Mouse (Mus musculus): ENCODE measurements around the gene Vmn2r71. TPM values are rescaled to one million over a fixed set of nuclear protein-coding genes. Genes with fewer than 3 reads are reported as not detected.

Vmn2r71 gene
- polyA plus RNA-seq (2015; fragmentation: Nextera tagmentation; extraction: Ambion mirVana): not detected in 2 replicates

DNA sequence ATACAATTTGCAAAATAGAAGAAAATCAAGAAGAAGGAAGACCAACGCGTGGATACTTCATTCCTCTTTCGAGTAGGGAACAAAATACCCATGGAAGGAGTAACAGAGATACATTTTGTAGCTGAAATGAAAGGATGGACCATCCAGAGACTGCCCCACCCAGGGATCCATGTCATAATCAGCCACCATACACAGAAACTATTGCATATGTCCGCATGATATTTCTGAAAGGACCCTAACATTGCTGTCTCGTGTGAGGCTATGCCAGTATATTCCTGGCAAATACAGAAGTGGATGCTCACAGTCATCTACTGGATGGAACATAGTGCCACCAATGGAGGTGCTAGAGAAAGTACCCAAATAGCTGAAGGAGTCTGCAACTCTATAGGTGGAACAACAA lies at the start of gene Vmn2r71:
TSS of gene Vmn2r71 (plus strand) at position 301 of the 400 bp plus-strand sequence.
- Histone ChIP-seq H3K4me1 (replicated peaks; ENCODE audit: control insufficient read depth, insufficient read depth, low read length) (no peaks in the 10 kb centered on the region), H3K27me3 (replicated peaks; ENCODE audit: control insufficient read depth, insufficient read depth, low read length) (no peaks in the 10 kb centered on the region), H3K9ac (replicated peaks; ENCODE audit: low read depth, low read length) (no peak within 1 kb of the TSS), H3K4me3 (replicated peaks; ENCODE audit: low read length) (no peak within 1 kb of the TSS), H3K27ac (ENCODE audit: low read length) (no peak within 1 kb of the TSS), H3K36me3 (ENCODE audit: control insufficient read depth, insufficient read depth) (no peaks in the 10 kb centered on the region), H3K4me2 (ENCODE audit: low read length) (no peak within 1 kb of the TSS), H3K9me3 (ENCODE audit: control insufficient read depth, low read length) (0 out of 2 replicates have a peak, but pooled peaks cover 2% of the 10 kb centered on the region)
- ATAC-seq: no peak
- WGBS: 86% methylated on average over 5 of the region's 5 CpGs

DNA sequence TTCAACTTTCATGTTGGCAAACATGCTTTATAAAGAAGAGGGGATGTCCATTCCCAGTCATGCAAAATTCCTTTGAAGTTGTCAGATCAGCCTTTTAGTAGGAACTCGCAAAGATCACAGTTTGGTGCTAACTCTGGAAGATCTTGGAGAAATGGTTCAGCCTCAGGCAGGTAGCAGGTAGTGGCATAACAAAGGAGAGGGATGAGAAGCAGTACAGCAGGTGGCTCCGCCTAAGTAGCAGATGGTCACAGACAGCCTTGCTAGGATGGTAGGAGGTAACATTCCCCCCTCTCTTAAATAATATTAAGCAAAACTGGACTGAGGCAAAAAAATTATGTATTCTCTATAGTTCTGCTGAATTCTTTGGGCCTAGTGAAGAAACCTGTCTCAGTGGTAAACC lies 20.8 kb upstream of the Vmn2r71 start:
- Histone ChIP-seq H3K36me3 (ENCODE audit: control insufficient read depth, insufficient read depth) (no peaks in the 10 kb centered on the region), H3K4me3 (replicated peaks; ENCODE audit: low read length) (no peak overlapping the region), H3K27ac (ENCODE audit: low read length) (no peak overlapping the region), H3K4me2 (ENCODE audit: low read length) (no peak overlapping the region), H3K9ac (replicated peaks; ENCODE audit: low read depth, low read length) (no peak overlapping the region), H3K9me3 (ENCODE audit: control insufficient read depth, low read length) (peaks cover 11% of the 10 kb centered on the region; the same call in 1 of the 2 replicates), H3K4me1 (replicated peaks; ENCODE audit: control insufficient read depth, insufficient read depth, low read length) (no peaks in the 10 kb centered on the region), H3K27me3 (replicated peaks; ENCODE audit: control insufficient read depth, insufficient read depth, low read length) (no peaks in the 10 kb centered on the region)
- 90% methylated on average over 2 of the region's 2 CpGs for WGBS
- ATAC-seq: no peak

DNA sequence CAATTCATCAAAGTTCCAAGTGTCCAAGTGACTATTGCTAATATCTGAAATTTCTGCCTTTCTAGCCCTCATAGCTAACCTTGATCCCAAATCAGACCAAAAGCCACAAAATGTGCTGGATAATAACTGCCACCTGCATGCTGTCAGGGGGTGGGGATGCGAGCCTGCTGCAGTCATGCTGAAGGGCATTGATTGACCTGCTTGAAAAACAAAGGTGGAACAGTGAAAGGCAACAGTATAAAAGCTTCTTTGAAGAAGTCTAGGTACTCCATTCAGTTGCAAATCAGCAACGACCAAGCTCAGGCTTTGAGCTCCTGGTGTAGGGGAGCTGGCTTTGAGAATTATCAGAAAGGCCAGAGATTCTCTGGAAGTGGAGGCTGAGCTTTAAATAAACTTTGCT lies 19.8 kb upstream of the Vmn2r71 start:
- no peaks in the 10 kb centered on the region for H3K27me3 ChIP-seq (replicated peaks; ENCODE audit: control insufficient read depth, insufficient read depth, low read length)
- no peak overlapping the region for H3K4me2 ChIP-seq (ENCODE audit: low read length)
- no peak for ATAC-seq
- WGBS: 59% methylated on average over 2 of the region's 2 CpGs
- H3K4me1 ChIP-seq (replicated peaks; ENCODE audit: control insufficient read depth, insufficient read depth, low read length): no peaks in the 10 kb centered on the region
- no peak overlapping the region for H3K27ac ChIP-seq (ENCODE audit: low read length)
- H3K9me3 ChIP-seq (ENCODE audit: control insufficient read depth, low read length): peaks cover 11% of the 10 kb centered on the region; the same call in 1 of the 2 replicates
- no peaks in the 10 kb centered on the region for H3K36me3 ChIP-seq (ENCODE audit: control insufficient read depth, insufficient read depth)
- H3K9ac ChIP-seq (replicated peaks; ENCODE audit: low read depth, low read length): no peak overlapping the region
- no peak overlapping the region for H3K4me3 ChIP-seq (replicated peaks; ENCODE audit: low read length)

DNA sequence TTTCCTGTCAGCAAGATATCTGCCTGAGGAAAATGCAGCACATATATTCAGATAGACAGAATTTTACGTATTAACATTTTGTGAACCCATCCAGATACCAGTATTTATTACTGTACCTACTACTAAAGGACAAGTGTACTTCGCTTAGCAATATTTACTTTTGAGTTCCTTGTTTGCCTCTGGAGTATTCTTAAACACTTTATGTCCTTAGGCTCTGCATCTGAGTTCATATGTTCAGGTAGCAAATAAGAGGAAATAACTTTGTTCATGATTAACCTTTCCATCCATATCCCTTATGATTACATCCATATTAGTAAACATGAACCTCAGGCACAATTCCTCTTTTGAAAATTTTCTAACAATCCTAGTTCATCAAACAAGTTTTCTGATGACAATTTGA lies 6.2 kb downstream of the Vmn2r71 start, which contains the start of gene Vmn2r70:
TSS of gene Vmn2r70 (minus strand) at position 101 of the 400 bp plus-strand sequence.
- H3K9ac ChIP-seq (replicated peaks; ENCODE audit: low read depth, low read length): no peak within 1 kb of the TSS
- no peak within 1 kb of the TSS for H3K4me3 ChIP-seq (replicated peaks; ENCODE audit: low read length)
- H3K27ac ChIP-seq (ENCODE audit: low read length): no peak within 1 kb of the TSS
- no peak within 1 kb of the TSS for H3K4me2 ChIP-seq (ENCODE audit: low read length)
- no peak for ATAC-seq
- no peaks in the 10 kb centered on the region for H3K36me3 ChIP-seq (ENCODE audit: control insufficient read depth, insufficient read depth)
- no peaks in the 10 kb centered on the region for H3K27me3 ChIP-seq (replicated peaks; ENCODE audit: control insufficient read depth, insufficient read depth, low read length)
- no peaks in the 10 kb centered on the region for H3K4me1 ChIP-seq (replicated peaks; ENCODE audit: control insufficient read depth, insufficient read depth, low read length)
- no peaks in the 10 kb centered on the region; the same call in 1 of the 2 replicates for H3K9me3 ChIP-seq (ENCODE audit: control insufficient read depth, low read length)
- 79% methylated on average over 2 of the region's 2 CpGs for WGBS

Other genes starting within 250 kb of the Vmn2r71 start
- not detected in 2 replicates for gene Vmn2r69, start 147.2 kb upstream of the Vmn2r71 start, polyA plus RNA-seq (2015; fragmentation: Nextera tagmentation; extraction: Ambion mirVana)
- gene Vmn2r70, start 6.1 kb downstream of the Vmn2r71 start, polyA plus RNA-seq (2015; fragmentation: Nextera tagmentation; extraction: Ambion mirVana): not detected in 2 replicates
- gene Vmn2r72, start 192.0 kb downstream of the Vmn2r71 start, polyA plus RNA-seq (2015; fragmentation: Nextera tagmentation; extraction: Ambion mirVana): not detected in 2 replicates